Mouse (Mus musculus): ENCODE data around the gene Rnf11. TPM values are rescaled to one million over a fixed set of nuclear protein-coding genes. Genes with fewer than 3 reads are reported as not detected.

The Rnf11 gene
- polyA plus RNA-seq, 1 experiment from 2014 or later: 52.0 TPM

DNA sequence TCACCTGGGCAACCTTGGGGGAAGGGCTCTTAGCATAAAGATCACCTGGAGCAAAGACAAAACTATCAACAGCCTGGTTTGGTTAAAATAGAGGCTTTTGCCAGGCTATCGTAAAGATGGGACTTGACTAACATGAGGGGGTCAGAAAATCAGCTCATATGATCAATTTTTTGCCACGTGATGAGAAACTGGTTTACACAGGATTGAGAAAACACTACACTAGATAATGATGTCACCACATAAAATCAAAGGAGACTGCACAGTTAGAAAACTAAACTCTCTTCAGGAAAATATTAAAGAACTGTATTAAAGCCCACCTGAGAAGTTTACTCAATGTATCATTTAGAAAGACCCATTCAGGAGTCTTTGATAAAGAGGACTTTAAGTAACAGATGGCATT, 9.4 kb downstream of the Rnf11 start:
- 32% methylated on average over 2 of the region's 2 CpGs for WGBS
- Histone ChIP-seq H3K9me3 (ENCODE audit: control insufficient read depth, low read length) (no peaks in the 10 kb centered on the region), H3K27ac (replicated peaks) (no peak overlapping the region), H3K9ac (ENCODE audit: low read length) (no peak overlapping the region), H3K27me3 (ENCODE audit: control insufficient read depth, insufficient read depth, low read length) (no peaks in the 10 kb centered on the region), H3K4me3 (ENCODE audit: low read depth, low read length) (peak overlapping the region; percentile 87), H3K4me1 (replicated peaks; ENCODE audit: control insufficient read depth, insufficient read depth) (no peaks in the 10 kb centered on the region), H3K4me2 (replicated peaks; ENCODE audit: low read depth) (peak overlapping the region; percentile 62), H3K36me3 (ENCODE audit: control insufficient read depth, insufficient read depth, low read length) (peaks cover 2% of the 10 kb centered on the region; the same call in 1 of the 2 replicates)
- DNase-seq (ENCODE audit: low spot score) (no peak), ATAC-seq (ENCODE audit: low FRiP score, low TSS enrichment) (no peak)
- TF ChIP-seq CTCF (IDR thresholded peaks at IDR 0.05; ENCODE audit: low read depth): no peak
- TF ChIP-seq EP300 (optimal IDR thresholded peaks at IDR 0.05): no peak

DNA sequence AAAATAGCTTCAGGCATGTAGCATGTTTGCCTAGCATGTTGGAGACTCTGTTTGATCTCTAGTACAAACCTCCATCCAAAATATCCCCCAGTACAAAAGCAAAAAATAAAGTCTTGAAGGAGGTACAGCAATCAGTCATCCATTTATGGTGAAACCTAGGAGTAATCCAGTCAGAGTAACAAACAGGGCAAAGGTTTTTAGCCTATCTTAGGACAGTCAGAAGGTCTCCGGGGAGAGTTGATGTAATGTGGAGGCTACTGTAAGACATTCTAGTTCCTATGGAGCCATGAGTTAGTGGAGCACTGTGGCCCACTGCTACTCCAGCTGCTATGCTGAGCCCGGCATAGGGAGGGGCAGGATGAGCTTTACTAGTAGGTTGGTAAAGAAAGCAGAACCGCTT, 12.0 kb downstream of the Rnf11 start:
- Histone ChIP-seq H3K36me3 (ENCODE audit: control insufficient read depth, insufficient read depth, low read length) (peaks cover 2% of the 10 kb centered on the region; the same call in 1 of the 2 replicates), H3K9ac (ENCODE audit: low read length) (no peak overlapping the region), H3K27me3 (ENCODE audit: control insufficient read depth, insufficient read depth, low read length) (no peaks in the 10 kb centered on the region), H3K9me3 (ENCODE audit: control insufficient read depth, low read length) (no peaks in the 10 kb centered on the region), H3K4me1 (replicated peaks; ENCODE audit: control insufficient read depth, insufficient read depth) (no peaks in the 10 kb centered on the region), H3K4me2 (replicated peaks; ENCODE audit: low read depth) (no peak overlapping the region), H3K4me3 (ENCODE audit: low read depth, low read length) (no peak overlapping the region), H3K27ac (replicated peaks) (no peak overlapping the region)
- TF ChIP-seq EP300 (optimal IDR thresholded peaks at IDR 0.05) (no peak), CTCF (IDR thresholded peaks at IDR 0.05; ENCODE audit: low read depth) (no peak)
- 83% methylated on average over 3 of the region's 3 CpGs for WGBS
- DNase-seq (ENCODE audit: low spot score) (no peak), ATAC-seq (ENCODE audit: low FRiP score, low TSS enrichment) (no peak)

DNA sequence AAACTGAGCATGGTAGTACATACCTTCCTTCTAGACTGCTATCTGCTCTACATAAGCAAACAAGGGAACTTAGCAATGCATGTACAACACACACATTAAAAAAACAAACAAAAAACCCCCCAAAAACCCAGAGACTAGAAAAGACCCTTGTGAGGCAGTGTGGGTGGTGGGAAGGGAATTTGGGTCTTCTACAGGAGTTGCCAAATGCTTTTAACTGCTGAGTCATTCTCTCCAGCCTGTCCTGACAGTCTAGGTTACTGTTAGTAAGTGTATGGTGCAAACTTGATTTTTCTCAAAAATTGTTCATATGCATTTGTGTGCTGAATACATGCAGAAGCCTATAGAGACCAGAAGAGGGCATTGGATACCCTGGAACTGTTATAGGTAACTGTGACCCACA, 12.9 kb downstream of the Rnf11 start:
- Histone ChIP-seq H3K9ac (ENCODE audit: low read length) (no peak overlapping the region), H3K36me3 (ENCODE audit: control insufficient read depth, insufficient read depth, low read length) (peaks cover 2% of the 10 kb centered on the region; the same call in 1 of the 2 replicates), H3K4me2 (replicated peaks; ENCODE audit: low read depth) (no peak overlapping the region), H3K4me1 (replicated peaks; ENCODE audit: control insufficient read depth, insufficient read depth) (no peaks in the 10 kb centered on the region), H3K27me3 (ENCODE audit: control insufficient read depth, insufficient read depth, low read length) (no peaks in the 10 kb centered on the region), H3K27ac (replicated peaks) (no peak overlapping the region), H3K9me3 (ENCODE audit: control insufficient read depth, low read length) (no peaks in the 10 kb centered on the region), H3K4me3 (ENCODE audit: low read depth, low read length) (no peak overlapping the region)
- TF ChIP-seq CTCF (IDR thresholded peaks at IDR 0.05; ENCODE audit: low read depth) (no peak; the same call in 1 of the 2 replicates), EP300 (optimal IDR thresholded peaks at IDR 0.05) (no peak)
- ATAC-seq (ENCODE audit: low FRiP score, low TSS enrichment): no peak; the same call in 1 of the 2 replicates
- DNase-seq (ENCODE audit: low spot score): no peak

DNA sequence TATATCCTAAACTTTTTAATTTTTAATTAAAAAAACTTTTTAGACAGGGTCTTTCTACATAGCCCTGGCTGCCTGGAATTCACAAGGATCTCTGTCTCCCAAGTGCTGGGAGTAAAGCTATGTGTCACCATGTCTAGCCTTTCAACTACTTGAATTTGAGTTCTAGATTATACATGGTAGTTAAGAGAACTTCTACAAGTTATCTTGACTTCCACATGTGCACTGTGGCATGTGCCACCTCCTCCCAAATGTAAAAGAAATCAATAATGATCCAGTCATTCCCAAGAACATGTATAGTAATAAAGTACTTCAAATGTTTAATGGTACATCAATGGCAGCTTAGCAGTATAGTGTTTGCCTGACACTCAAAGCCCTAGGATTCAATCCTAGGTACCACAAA, 16.8 kb downstream of the Rnf11 start:
- no peak for TF ChIP-seq EP300 (optimal IDR thresholded peaks at IDR 0.05)
- no peak for TF ChIP-seq CTCF (IDR thresholded peaks at IDR 0.05; ENCODE audit: low read depth)
- Histone ChIP-seq H3K4me2 (replicated peaks; ENCODE audit: low read depth) (no peak overlapping the region), H3K36me3 (ENCODE audit: control insufficient read depth, insufficient read depth, low read length) (peaks cover 1% of the 10 kb centered on the region; the same call in 1 of the 2 replicates), H3K27me3 (ENCODE audit: control insufficient read depth, insufficient read depth, low read length) (no peaks in the 10 kb centered on the region), H3K9me3 (ENCODE audit: control insufficient read depth, low read length) (no peaks in the 10 kb centered on the region), H3K9ac (ENCODE audit: low read length) (no peak overlapping the region), H3K27ac (replicated peaks) (no peak overlapping the region), H3K4me1 (replicated peaks; ENCODE audit: control insufficient read depth, insufficient read depth) (no peaks in the 10 kb centered on the region), H3K4me3 (ENCODE audit: low read depth, low read length) (no peak overlapping the region)
- ATAC-seq (ENCODE audit: low FRiP score, low TSS enrichment): no peak
- no peak for DNase-seq (ENCODE audit: low spot score)

DNA sequence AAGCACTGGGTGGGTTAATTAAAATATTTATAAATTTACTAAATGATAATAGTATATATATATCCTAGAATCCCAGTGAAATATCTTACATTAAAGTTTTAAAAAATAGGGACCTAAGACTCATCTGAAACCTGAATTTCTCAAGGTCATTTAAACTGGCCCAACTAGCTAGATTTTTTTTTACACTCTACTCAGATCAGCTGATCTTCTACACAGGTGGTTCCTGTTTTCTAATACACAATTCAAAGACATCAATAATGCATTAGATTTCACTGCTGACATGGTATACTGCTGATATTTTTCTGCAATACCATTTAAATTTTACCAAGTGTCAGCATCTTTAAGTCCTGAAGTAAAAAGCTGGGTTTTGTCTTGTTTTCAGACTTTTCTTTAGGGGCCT, 20.6 kb downstream of the Rnf11 start:
- Histone ChIP-seq H3K4me1 (replicated peaks; ENCODE audit: control insufficient read depth, insufficient read depth) (no peaks in the 10 kb centered on the region), H3K9me3 (ENCODE audit: control insufficient read depth, low read length) (no peaks in the 10 kb centered on the region), H3K27ac (replicated peaks) (no peak overlapping the region), H3K27me3 (ENCODE audit: control insufficient read depth, insufficient read depth, low read length) (no peaks in the 10 kb centered on the region), H3K9ac (ENCODE audit: low read length) (no peak overlapping the region), H3K4me3 (ENCODE audit: low read depth, low read length) (no peak overlapping the region), H3K36me3 (ENCODE audit: control insufficient read depth, insufficient read depth, low read length) (no peaks in the 10 kb centered on the region), H3K4me2 (replicated peaks; ENCODE audit: low read depth) (no peak overlapping the region)
- ATAC-seq (ENCODE audit: low FRiP score, low TSS enrichment): no peak
- TF ChIP-seq CTCF (IDR thresholded peaks at IDR 0.05; ENCODE audit: low read depth): no peak
- TF ChIP-seq EP300 (optimal IDR thresholded peaks at IDR 0.05): no peak
- DNase-seq (ENCODE audit: low spot score): no peak

DNA sequence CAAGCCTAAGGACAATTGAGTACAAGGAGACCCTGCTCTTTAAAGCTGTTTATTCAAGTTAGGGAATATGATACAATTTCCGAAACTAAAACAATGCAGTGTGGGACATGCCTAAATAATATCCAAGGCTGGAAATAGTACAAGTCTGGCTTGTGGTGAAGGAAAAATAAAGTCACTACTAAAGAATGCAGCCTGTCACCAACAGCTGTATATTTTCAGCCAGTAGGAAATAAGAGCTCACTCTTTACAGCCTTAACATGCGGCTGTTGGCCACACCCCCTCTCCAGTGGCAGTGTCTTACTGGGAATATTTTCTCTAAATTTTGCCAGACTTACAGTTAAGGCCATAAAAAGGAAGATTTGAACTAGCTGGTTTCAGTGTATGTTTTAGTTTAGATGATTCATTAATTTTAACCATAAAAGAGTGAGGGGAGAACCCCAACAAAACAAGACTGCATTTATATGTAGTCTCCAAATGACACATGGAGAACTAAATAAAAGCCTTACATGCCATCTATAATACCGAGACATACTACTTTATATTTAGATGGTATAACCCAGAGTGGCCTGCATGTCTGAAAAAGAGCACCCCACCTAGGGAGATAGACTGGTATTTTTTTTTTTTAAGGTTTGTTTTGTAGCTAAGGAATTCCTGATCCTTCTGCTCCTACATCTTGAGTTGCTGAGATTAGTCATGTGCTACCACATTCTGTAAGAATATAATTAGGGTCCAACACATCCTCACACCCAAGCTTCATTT, 23.9 kb downstream of the Rnf11 start:
- TF ChIP-seq EP300 (optimal IDR thresholded peaks at IDR 0.05) (no peak), CTCF (IDR thresholded peaks at IDR 0.05; ENCODE audit: low read depth) (peak; percentile 0; the same call in 1 of the 2 replicates)
- H3K4me2 ChIP-seq (replicated peaks; ENCODE audit: low read depth): 0 out of 2 replicates have a peak overlapping the region, but pooled peaks have one; percentile 21

More for the DNA sequence above, 23.9 kb downstream of the Rnf11 start:
- no peak for DNase-seq (ENCODE audit: low spot score)
- H3K4me1 ChIP-seq (replicated peaks; ENCODE audit: control insufficient read depth, insufficient read depth): no peaks in the 10 kb centered on the region
- H3K36me3 ChIP-seq (ENCODE audit: control insufficient read depth, insufficient read depth, low read length): no peaks in the 10 kb centered on the region
- peak; percentile 87 for ATAC-seq (ENCODE audit: low FRiP score, low TSS enrichment)
- no peaks in the 10 kb centered on the region for H3K9me3 ChIP-seq (ENCODE audit: control insufficient read depth, low read length)
- no peak overlapping the region for H3K9ac ChIP-seq (ENCODE audit: low read length)
- no peak overlapping the region for H3K4me3 ChIP-seq (ENCODE audit: low read depth, low read length)
- peak overlapping the region; percentile 46 for H3K27ac ChIP-seq (replicated peaks)
- WGBS: 29% methylated on average over 3 of the region's 3 CpGs
- H3K27me3 ChIP-seq (ENCODE audit: control insufficient read depth, insufficient read depth, low read length): no peaks in the 10 kb centered on the region

All from stomach, postnatal 0 days (tissue).